Mouse (Mus musculus): Measurements from ENCODE around the gene Dgat2.

The Dgat2 gene

GRCm38 (mm10) chr7:99162462-99162861 is 20.1 kb downstream of the Dgat2 start:
- no peak for DNase-seq (ENCODE audit: low spot score in 2 of 2)

- DNase-seq (ENCODE audit: low spot score in 2 of 2), result no peak
Measured at GRCm38 (mm10) chr7:99161961-99162360, 20.6 kb downstream of the Dgat2 start.

- no peak for DNase-seq (ENCODE audit: low spot score in 2 of 2)
Measured at GRCm38 (mm10) chr7:99161529-99161928, 21.0 kb downstream of the Dgat2 start.

GRCm38 (mm10) chr7:99160995-99161394 is 21.5 kb downstream of the Dgat2 start:
- no peak for DNase-seq (ENCODE audit: low spot score in 2 of 2)

GRCm38 (mm10) chr7:99159446-99159845 is 23.1 kb downstream of the Dgat2 start:
- no peak for DNase-seq (ENCODE audit: low spot score in 2 of 2)

GRCm38 (mm10) chr7:99158904-99159303 is 23.6 kb downstream of the Dgat2 start:
- no peak for DNase-seq (ENCODE audit: low spot score in 2 of 2)

- DNase-seq (ENCODE audit: low spot score in 2 of 2), result no peak
Measured at GRCm38 (mm10) chr7:99158011-99158410, 24.5 kb downstream of the Dgat2 start.

GRCm38 (mm10) chr7:99156737-99157136 is 25.8 kb downstream of the Dgat2 start:
- DNase-seq (ENCODE audit: low spot score in 2 of 2), result no peak

- DNase-seq (ENCODE audit: low spot score in 2 of 2), result no peak
Measured at GRCm38 (mm10) chr7:99155311-99156289, 26.9 kb downstream of the Dgat2 start.

GRCm38 (mm10) chr7:99154648-99155151 is 27.8 kb downstream of the Dgat2 start:
- DNase-seq (ENCODE audit: low spot score in 2 of 2), result no peak

- DNase-seq (ENCODE audit: low spot score in 2 of 2), result no peak
Measured at GRCm38 (mm10) chr7:99153686-99154202, 28.8 kb downstream of the Dgat2 start.

- DNase-seq (ENCODE audit: low spot score in 2 of 2), result no peak
Measured at GRCm38 (mm10) chr7:99152756-99153155, 29.8 kb downstream of the Dgat2 start.

- peak; percentile 82 to 94 for DNase-seq (ENCODE audit: low spot score in 2 of 2)
Measured at GRCm38 (mm10) chr7:99151342-99151741, 31.2 kb downstream of the Dgat2 start.

- DNase-seq (ENCODE audit: low spot score in 2 of 2), result no peak
Measured at GRCm38 (mm10) chr7:99149017-99149416, 33.5 kb downstream of the Dgat2 start.

GRCm38 (mm10) chr7:99147494-99147893 is 35.0 kb downstream of the Dgat2 start:
- DNase-seq (ENCODE audit: low spot score in 2 of 2), result no peak

- no peak for DNase-seq (ENCODE audit: low spot score in 2 of 2)
Measured at GRCm38 (mm10) chr7:99146906-99147305, 35.6 kb downstream of the Dgat2 start.

- no peak for DNase-seq (ENCODE audit: low spot score in 2 of 2)
Measured at GRCm38 (mm10) chr7:99146011-99146410, 36.5 kb downstream of the Dgat2 start.

- no peak for DNase-seq (ENCODE audit: low spot score in 2 of 2)
Measured at GRCm38 (mm10) chr7:99144616-99145015, 37.9 kb downstream of the Dgat2 start.

GRCm38 (mm10) chr7:99143244-99143643 is 39.3 kb downstream of the Dgat2 start:
- DNase-seq (ENCODE audit: low spot score in 2 of 2), result no peak

- no peak for DNase-seq (ENCODE audit: low spot score in 2 of 2)
Measured at GRCm38 (mm10) chr7:99141919-99142606, 40.5 kb downstream of the Dgat2 start.

- DNase-seq (ENCODE audit: low spot score in 2 of 2), result peak; percentile 99 to 100
Measured at GRCm38 (mm10) chr7:99140984-99141918, 41.3 kb downstream of the Dgat2 start, which contains the start of gene Uvrag. Gene Uvrag, minus strand, starts transcription at chr7:99141141.
